Mouse (Mus musculus) ES-Bruce4 (cell line): ENCODE data around the gene Dok3. TPM values are rescaled to one million over a fixed set of nuclear protein-coding genes. Genes with fewer than 3 reads are reported as not detected.

Source experiments
- H3K27ac ChIP-seq: 2 replicates; pipeline ENCODE4 v1.5.1; 2012; ENCODE audit warnings: low read length, inconsistent platforms; ENCODE audit not compliant: insufficient read depth
- H3K27me3 ChIP-seq: 2 replicates; pipeline ENCODE4 v1.6.1; 2012; ENCODE audit warnings: mild to moderate bottlenecking, low read length, inconsistent platforms; ENCODE audit not compliant: control insufficient read depth, poor library complexity, insufficient read depth, severe bottlenecking
- H3K36me3 ChIP-seq: 2 replicates; pipeline ENCODE4 v1.6.1; 2012; ENCODE audit warnings: inconsistent platforms, mild to moderate bottlenecking, low read length, moderate library complexity; ENCODE audit not compliant: control insufficient read depth, poor library complexity, insufficient read depth, severe bottlenecking
- H3K4me1 ChIP-seq: one replicate; pipeline ENCODE4 v1.8.1; 2011; ENCODE audit warnings: low read length; ENCODE audit not compliant: control insufficient read depth, insufficient read depth
- H3K4me3 ChIP-seq: 2 replicates; pipeline ENCODE4 v1.5.1; 2011; ENCODE audit warnings: low read depth, mild to moderate bottlenecking, low read length
- H3K9ac ChIP-seq: 2 replicates; pipeline ENCODE4 v1.6.1; 2012; ENCODE audit warnings: low read depth, mild to moderate bottlenecking, inconsistent platforms; ENCODE audit not compliant: poor library complexity, severe bottlenecking
- H3K9me3 ChIP-seq: replicated peaks from 2 replicates; pipeline ENCODE4 v1.6.1; 2012; ENCODE audit warnings: mild to moderate bottlenecking, low read length, inconsistent platforms; ENCODE audit not compliant: control insufficient read depth, poor library complexity, insufficient read depth, severe bottlenecking
- CTCF ChIP-seq: IDR thresholded peaks from one replicate; pipeline ENCODE4 v1.8.1; 2011; ENCODE audit warnings: low read depth, low read length
- EP300 ChIP-seq: IDR thresholded peaks from 2 replicates; pipeline ENCODE4 v1.6.1; 2011; ENCODE audit warnings: low read depth, low read length; ENCODE audit not compliant: insufficient read depth
- POLR2A ChIP-seq: IDR thresholded peaks from one replicate; pipeline ENCODE4 v1.8.1; 2011; ENCODE audit warnings: low read length; ENCODE audit not compliant: insufficient read depth
- polyA plus RNA-seq: library from polyadenylated mRNA; stranded (reverse); fragments of >200 nt; gene quantifications from 2 replicates; pipeline ENCODE4 v1.2.4, GENCODE M21; 2011; ENCODE audit warnings: low read depth; ENCODE audit not compliant: missing spikeins, insufficient read depth, insufficient read length

The Dok3 gene
- polyA plus RNA-seq, 1 experiment: 0.39 TPM

- H3K4me3 ChIP-seq: no peak overlapping the region
- no peaks in the 10 kb centered on the region for H3K4me1 ChIP-seq
- no peaks in the 10 kb centered on the region for H3K27me3 ChIP-seq
- no peak overlapping the region for H3K9ac ChIP-seq
- H3K9me3 ChIP-seq: no peaks in the 10 kb centered on the region
- H3K36me3 ChIP-seq: no peaks in the 10 kb centered on the region
- no peak overlapping the region for H3K27ac ChIP-seq
- no peak for TF ChIP-seq EP300
- no peak for TF ChIP-seq POLR2A
- no peak for TF ChIP-seq CTCF
These were observed 53.3 kb downstream of the Dok3 start for GRCm38 (mm10) chr13:55475750-55476149.

DNA sequence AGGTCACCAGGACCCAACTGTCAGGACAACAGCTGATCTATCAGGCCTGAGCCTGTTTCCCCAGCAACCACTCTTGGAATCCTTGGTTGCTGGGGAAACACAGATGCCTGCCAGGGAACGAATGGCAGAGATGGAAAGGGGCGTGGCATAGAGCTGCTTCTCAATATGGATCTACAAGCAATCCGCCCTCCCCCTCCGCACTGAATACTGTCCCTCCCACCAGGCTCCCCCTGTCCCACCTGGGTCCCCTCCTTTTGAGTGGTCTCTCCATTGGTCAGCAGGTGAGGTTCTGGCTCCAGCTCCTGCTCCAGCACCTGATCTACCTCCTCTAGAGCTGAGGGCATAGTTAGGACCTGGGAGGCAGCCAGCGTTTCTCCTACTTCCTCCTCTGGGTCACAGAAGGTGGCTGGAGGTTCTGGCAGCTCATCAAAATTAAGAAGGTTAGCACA, 54.5 kb downstream of the Dok3 start:
- no peaks in the 10 kb centered on the region for H3K27me3 ChIP-seq
- TF ChIP-seq EP300 (no peak), CTCF (no peak), POLR2A (no peak)
- no peak overlapping the region for H3K9ac ChIP-seq
- H3K9me3 ChIP-seq: no peaks in the 10 kb centered on the region
- no peaks in the 10 kb centered on the region for H3K36me3 ChIP-seq
- no peaks in the 10 kb centered on the region for H3K4me1 ChIP-seq
- H3K4me3 ChIP-seq: no peak overlapping the region
- H3K27ac ChIP-seq: no peak overlapping the region

GRCm38 (mm10) chr13:55473961-55474360, 55.1 kb downstream of the Dok3 start:
- TF ChIP-seq CTCF: no peak
- TF ChIP-seq EP300: no peak
- TF ChIP-seq POLR2A: no peak
- H3K4me1 ChIP-seq: no peaks in the 10 kb centered on the region
- H3K27ac ChIP-seq: no peak overlapping the region
- no peaks in the 10 kb centered on the region for H3K27me3 ChIP-seq
- no peak overlapping the region for H3K9ac ChIP-seq
- H3K4me3 ChIP-seq: no peak overlapping the region
- no peaks in the 10 kb centered on the region for H3K36me3 ChIP-seq
- H3K9me3 ChIP-seq: no peaks in the 10 kb centered on the region

Other genes starting within 250 kb of the Dok3 start
- 230 and 234 TPM in 2 replicates for gene Prelid1, start 208.8 kb downstream of the Dok3 start, polyA plus RNA-seq
- gene Rab24, start 207.3 kb downstream of the Dok3 start, polyA plus RNA-seq: 40.5 and 42.8 TPM in 2 replicates
- gene Mxd3, start 199.5 kb downstream of the Dok3 start, polyA plus RNA-seq: 5.1 and 6.5 TPM in 2 replicates
- gene Lman2, start 166.5 kb downstream of the Dok3 start, polyA plus RNA-seq: 38.5 and 45.2 TPM in 2 replicates
- gene Rgs14, start 159.6 kb downstream of the Dok3 start, polyA plus RNA-seq: 2.8 and 3.6 TPM in 2 replicates
- not detected in 2 replicates for gene Slc34a1, start 131.1 kb downstream of the Dok3 start, polyA plus RNA-seq
- gene Pfn3, start 114.1 kb downstream of the Dok3 start, polyA plus RNA-seq: not detected in 2 replicates
- gene F12, start 102.5 kb downstream of the Dok3 start, polyA plus RNA-seq: not detected in 2 replicates
- 58.2 and 63.4 TPM in 2 replicates for gene Grk6, start 84.2 kb downstream of the Dok3 start, polyA plus RNA-seq
- gene Prr7, start 65.0 kb downstream of the Dok3 start, polyA plus RNA-seq: 3.1 and 3.4 TPM in 2 replicates
- gene Dbn1, start 41.2 kb downstream of the Dok3 start, polyA plus RNA-seq: 43.6 and 44.3 TPM in 2 replicates
- gene Pdlim7, start 15.6 kb downstream of the Dok3 start, polyA plus RNA-seq: 84.4 and 97.7 TPM in 2 replicates
- 55.2 and 63.9 TPM in 2 replicates for gene Ddx41, start 7.4 kb upstream of the Dok3 start, polyA plus RNA-seq
- 41.8 and 47.7 TPM in 2 replicates for gene Fam193b, start 41.8 kb upstream of the Dok3 start, polyA plus RNA-seq
- gene Tmed9, start 44.4 kb upstream of the Dok3 start, polyA plus RNA-seq: 94.2 and 95.2 TPM in 2 replicates
- gene B4galt7, start 70.6 kb upstream of the Dok3 start, polyA plus RNA-seq: 10.3 and 10.5 TPM in 2 replicates
- gene Caml, start 93.7 kb upstream of the Dok3 start, polyA plus RNA-seq: 22.6 and 26.3 TPM in 2 replicates
- gene Ddx46, start 105.7 kb upstream of the Dok3 start, polyA plus RNA-seq: 103 and 113 TPM in 2 replicates
- 52.3 and 54.1 TPM in 2 replicates for gene B230219D22Rik, start 163.8 kb upstream of the Dok3 start, polyA plus RNA-seq
- 16.6 and 18.8 TPM in 2 replicates for gene Txndc15, start 185.4 kb upstream of the Dok3 start, polyA plus RNA-seq
- 15.3 and 16.5 TPM in 2 replicates for gene Pcbd2, start 198.1 kb upstream of the Dok3 start, polyA plus RNA-seq